Mouse (Mus musculus): ENCODE results near the gene B3gnt4. TPM values are rescaled to one million over a fixed set of nuclear protein-coding genes. Genes with fewer than 3 reads are reported as not detected.

The B3gnt4 gene
- polyA plus RNA-seq, 1 experiment from 2014 or later, result 1.6 TPM

- Histone ChIP-seq H3K4me3 (ENCODE audit: low read depth, low read length) (no peak overlapping the region), H3K9me3 (ENCODE audit: low read length) (no peaks in the 10 kb centered on the region), H3K27ac (ENCODE audit: low read length) (no peak overlapping the region), H3K36me3 (ENCODE audit: insufficient read depth, low read length) (no peaks in the 10 kb centered on the region; the same call in 1 of the 2 replicates), H3K4me2 (replicated peaks; ENCODE audit: low read depth, low read length) (no peak overlapping the region), H3K9ac (replicated peaks; ENCODE audit: low read depth) (no peak overlapping the region), H3K27me3 (replicated peaks; ENCODE audit: insufficient read depth, low read length) (no peaks in the 10 kb centered on the region), H3K4me1 (ENCODE audit: insufficient read depth, low read depth, low read length) (no peaks in the 10 kb centered on the region)
- DNase-seq (ENCODE audit: low spot score) (no peak), ATAC-seq (no peak)
- TF ChIP-seq CTCF (IDR thresholded peaks at IDR 0.05) (no peak), EP300 (IDR thresholded peaks at IDR 0.05) (no peak)
- 81% methylated on average over 7 of the region's 7 CpGs for whole genome bisulfite sequencing
Measured at GRCm38 (mm10) chr5:123555693-123556092, 45.4 kb downstream of the B3gnt4 start.

- no peaks in the 10 kb centered on the region for H3K9me3 ChIP-seq (ENCODE audit: low read length)
- no peaks in the 10 kb centered on the region for H3K4me1 ChIP-seq (ENCODE audit: insufficient read depth, low read depth, low read length)
- no peak overlapping the region for H3K4me2 ChIP-seq (replicated peaks; ENCODE audit: low read depth, low read length)
- peaks cover under 1% of the 10 kb centered on the region; the same call in 1 of the 2 replicates for H3K36me3 ChIP-seq (ENCODE audit: insufficient read depth, low read length)
- H3K27ac ChIP-seq (ENCODE audit: low read length), result no peak overlapping the region
- H3K27me3 ChIP-seq (replicated peaks; ENCODE audit: insufficient read depth, low read length), result no peaks in the 10 kb centered on the region
- DNase-seq (ENCODE audit: low spot score), result no peak
- TF ChIP-seq EP300 (IDR thresholded peaks at IDR 0.05) (no peak), CTCF (IDR thresholded peaks at IDR 0.05) (no peak)
- no peak overlapping the region for H3K4me3 ChIP-seq (ENCODE audit: low read depth, low read length)
- WGBS, result 48% methylated on average over 2 of the region's 2 CpGs
- no peak for ATAC-seq
- H3K9ac ChIP-seq (replicated peaks; ENCODE audit: low read depth), result no peak overlapping the region
Measured at GRCm38 (mm10) chr5:123556451-123556850, 46.2 kb downstream of the B3gnt4 start.

GRCm38 (mm10) chr5:123559588-123559987 lies 49.3 kb downstream of the B3gnt4 start:
- TF ChIP-seq CTCF (IDR thresholded peaks at IDR 0.05) (no peak), EP300 (IDR thresholded peaks at IDR 0.05) (no peak)
- Histone ChIP-seq H3K9me3 (ENCODE audit: low read length) (no peaks in the 10 kb centered on the region), H3K27ac (ENCODE audit: low read length) (no peak overlapping the region), H3K4me3 (ENCODE audit: low read depth, low read length) (no peak overlapping the region), H3K27me3 (replicated peaks; ENCODE audit: insufficient read depth, low read length) (no peaks in the 10 kb centered on the region), H3K4me2 (replicated peaks; ENCODE audit: low read depth, low read length) (no peak overlapping the region), H3K36me3 (ENCODE audit: insufficient read depth, low read length) (peaks cover 20% of the 10 kb centered on the region), H3K9ac (replicated peaks; ENCODE audit: low read depth) (no peak overlapping the region), H3K4me1 (ENCODE audit: insufficient read depth, low read depth, low read length) (no peaks in the 10 kb centered on the region)
- 90% methylated on average over 8 of the region's 8 CpGs for WGBS
- no peak for ATAC-seq
- no peak for DNase-seq (ENCODE audit: low spot score)

GRCm38 (mm10) chr5:123561128-123561527 lies 50.9 kb downstream of the B3gnt4 start:
- H3K27ac ChIP-seq (ENCODE audit: low read length), result no peak overlapping the region
- H3K9ac ChIP-seq (replicated peaks; ENCODE audit: low read depth), result no peak overlapping the region
- H3K4me1 ChIP-seq (ENCODE audit: insufficient read depth, low read depth, low read length), result no peaks in the 10 kb centered on the region
- H3K4me3 ChIP-seq (ENCODE audit: low read depth, low read length), result no peak overlapping the region
- no peak for DNase-seq (ENCODE audit: low spot score)
- H3K9me3 ChIP-seq (ENCODE audit: low read length), result no peaks in the 10 kb centered on the region
- no peak overlapping the region for H3K4me2 ChIP-seq (replicated peaks; ENCODE audit: low read depth, low read length)
- peaks cover 29% of the 10 kb centered on the region for H3K36me3 ChIP-seq (ENCODE audit: insufficient read depth, low read length)
- no peak for TF ChIP-seq CTCF (IDR thresholded peaks at IDR 0.05)
- ATAC-seq, result no peak
- WGBS, result 94% methylated on average over 11 of the region's 11 CpGs
- H3K27me3 ChIP-seq (replicated peaks; ENCODE audit: insufficient read depth, low read length), result no peaks in the 10 kb centered on the region

Small RNAs within 50 kb of the gene (microRNA-seq; reads per million reads assigned to microRNA genes)
- 0.98 reads per million for gene Mir7647

Other genes starting within 250 kb of the B3gnt4 start
- gene Bcl7a, start 166.6 kb upstream of the B3gnt4 start, polyA plus RNA-seq (2015; fragmentation: Nextera tagmentation; extraction: Ambion mirVana), result 7.7 and 7.9 TPM in 2 replicates
- 11.2 and 11.5 TPM in 2 replicates for gene Mlxip, start 115.7 kb upstream of the B3gnt4 start, polyA plus RNA-seq (2015; fragmentation: Nextera tagmentation; extraction: Ambion mirVana)
- gene Lrrc43, start 21.2 kb upstream of the B3gnt4 start, polyA plus RNA-seq (2015; fragmentation: Nextera tagmentation; extraction: Ambion mirVana), result 2.5 and 3.4 TPM in 2 replicates
- not detected in 2 replicates for gene Il31, start 21.0 kb upstream of the B3gnt4 start, polyA plus RNA-seq (2015; fragmentation: Nextera tagmentation; extraction: Ambion mirVana)
- 74.3 and 75.9 TPM in 2 replicates for gene Diablo, start 13.7 kb downstream of the B3gnt4 start, polyA plus RNA-seq (2015; fragmentation: Nextera tagmentation; extraction: Ambion mirVana)
- gene Gm49027, start 15.0 kb downstream of the B3gnt4 start, polyA plus RNA-seq (2015; fragmentation: Nextera tagmentation; extraction: Ambion mirVana), result 1.9 and 2.1 TPM in 2 replicates
- gene Vps33a, start 62.6 kb downstream of the B3gnt4 start, polyA plus RNA-seq (2015; fragmentation: Nextera tagmentation; extraction: Ambion mirVana), result 18.9 and 19.4 TPM in 2 replicates
- 38.0 and 43.7 TPM in 2 replicates for gene Clip1, start 174.2 kb downstream of the B3gnt4 start, polyA plus RNA-seq (2015; fragmentation: Nextera tagmentation; extraction: Ambion mirVana)
- gene Zcchc8, start 210.6 kb downstream of the B3gnt4 start, polyA plus RNA-seq (2015; fragmentation: Nextera tagmentation; extraction: Ambion mirVana), result 31.6 and 37.7 TPM in 2 replicates
- gene Rsrc2, start 239.0 kb downstream of the B3gnt4 start, polyA plus RNA-seq (2015; fragmentation: Nextera tagmentation; extraction: Ambion mirVana), result 96.7 and 102 TPM in 2 replicates
- gene Kntc1, start 239.3 kb downstream of the B3gnt4 start, polyA plus RNA-seq (2015; fragmentation: Nextera tagmentation; extraction: Ambion mirVana), result 0.92 and 2.9 TPM in 2 replicates

Measured in lung, postnatal 0 days (tissue).